Mouse (Mus musculus) CH12.LX (cell line): ENCODE results near the gene Prkca. TPM values are rescaled to one million over a fixed set of nuclear protein-coding genes. Genes with fewer than 3 reads are reported as not detected.

ENCODE experiments used
- DNase-seq: peaks from one replicate; pipeline ENCODE4 v3.0.0-alpha.2; 2013; ENCODE audit errors: extremely low read depth
- H3K27ac ChIP-seq: 2 replicates; pipeline ENCODE4 v1.5.1; 2012; ENCODE audit warnings: low read depth, mild to moderate bottlenecking, control low read depth, moderate library complexity; ENCODE audit not compliant: insufficient read depth
- H3K27me3 ChIP-seq: replicated peaks from 2 replicates; pipeline ENCODE3; 2012; ENCODE audit warnings: inconsistent platforms
- H3K36me3 ChIP-seq, 2 experiments: replicated peaks in 1 of 2; 2 replicates each; pipeline versions ENCODE3 to v1.6.1; 2012; ENCODE audit warnings: inconsistent platforms in 1 of 2, low read length in 1 of 2, mild to moderate bottlenecking in 1 of 2, mixed read lengths in 1 of 2, moderate library complexity in 1 of 2; ENCODE audit not compliant: control insufficient read depth in 1 of 2, insufficient read depth in 1 of 2
- H3K4me1 ChIP-seq, 2 experiments: 2 replicates each; pipeline ENCODE4 v1.6.1; 2012; ENCODE audit warnings: inconsistent platforms in 1 of 2, moderate library complexity in 1 of 2; ENCODE audit not compliant: insufficient read depth in 2 of 2, control insufficient read depth in 1 of 2
- H3K4me2 ChIP-seq: 2 replicates; pipeline ENCODE4 v1.6.1; 2012; ENCODE audit warnings: low read depth, mild to moderate bottlenecking, control low read depth; ENCODE audit not compliant: poor library complexity, insufficient read depth, severe bottlenecking
- H3K4me3 ChIP-seq, 3 experiments: fragments of 150-350 bp in 1 of 3; sonication (generic) in 1 of 3; replicated peaks in 1 of 3; 2 replicates each; pipeline versions ENCODE3 to v1.5.1; 2011 to 2012; ENCODE audit warnings: low read depth in 2 of 3, low read length in 2 of 3, mild to moderate bottlenecking in 2 of 3, moderate library complexity in 2 of 3, control low read depth in 1 of 3, improper control_type of control experiment in 1 of 3, inconsistent platforms in 1 of 3, mixed read lengths in 1 of 3; ENCODE audit not compliant: poor library complexity in 1 of 3
- H3K79me2 ChIP-seq: replicated peaks from 2 replicates; pipeline ENCODE4 v1.6.1; 2012; ENCODE audit warnings: mild to moderate bottlenecking, moderate library complexity; ENCODE audit not compliant: control insufficient read depth, poor library complexity, insufficient read depth, severe bottlenecking; ENCODE audit errors: extremely low read depth
- H3K9ac ChIP-seq: 2 replicates; pipeline ENCODE4 v1.6.1; 2012; ENCODE audit warnings: low read depth, mild to moderate bottlenecking, control low read depth, moderate library complexity; ENCODE audit not compliant: insufficient read depth
- H3K9me3 ChIP-seq: replicated peaks from 2 replicates; pipeline ENCODE3; 2012; ENCODE audit warnings: low read length, inconsistent platforms, mixed read lengths
- BHLHE40 ChIP-seq: IDR thresholded peaks from 2 replicates; pipeline ENCODE4 v1.6.1; 2011; ENCODE audit warnings: mild to moderate bottlenecking, low read depth, low read length, improper control_type of control experiment
- CHD1 ChIP-seq: IDR thresholded peaks from 2 replicates; pipeline ENCODE4 v1.6.1; 2012; ENCODE audit warnings: low read depth, low read length, improper control_type of control experiment, inconsistent platforms
- CHD2 ChIP-seq: IDR thresholded peaks from 2 replicates; pipeline ENCODE4 v1.6.1; 2011; ENCODE audit warnings: low read length, improper control_type of control experiment
- CTCF ChIP-seq, 2 experiments: IDR thresholded peaks in 1 of 2; conservative IDR thresholded peaks in 1 of 2; 2 replicates each; pipeline ENCODE4 v1.5.1; 2011 to 2012; ENCODE audit warnings: low read depth in 2 of 2, low read length in 2 of 2, improper control_type of control experiment in 1 of 2, inconsistent platforms in 1 of 2, mild to moderate bottlenecking in 1 of 2, moderate library complexity in 1 of 2
- E2F4 ChIP-seq: IDR thresholded peaks from 2 replicates; pipeline ENCODE4 v1.6.1; 2011; ENCODE audit warnings: low read depth, low read length, improper control_type of control experiment; ENCODE audit not compliant: insufficient replicate concordance
- ELF1 ChIP-seq: IDR thresholded peaks from 2 replicates; pipeline ENCODE4 v1.6.1; 2014; ENCODE audit warnings: low read depth, mild to moderate bottlenecking, inconsistent platforms, low read length, improper control_type of control experiment
- EP300 ChIP-seq: IDR thresholded peaks from 2 replicates; pipeline ENCODE4 v1.6.1; 2011; ENCODE audit warnings: low read length, improper control_type of control experiment
- ETS1 ChIP-seq: conservative IDR thresholded peaks from 2 replicates; pipeline ENCODE4 v1.6.1; 2012; ENCODE audit warnings: low read depth, mild to moderate bottlenecking, inconsistent platforms, low read length, improper control_type of control experiment, moderate library complexity
- GABPA ChIP-seq: IDR thresholded peaks from 2 replicates; pipeline ENCODE4 v1.6.1; 2012; ENCODE audit warnings: low read depth, low read length, improper control_type of control experiment, inconsistent platforms; ENCODE audit not compliant: insufficient replicate concordance
- HCFC1 ChIP-seq: IDR thresholded peaks from 2 replicates; pipeline ENCODE4 v1.6.1; 2012; ENCODE audit warnings: low read depth, mild to moderate bottlenecking, inconsistent platforms, low read length, improper control_type of control experiment
- IRF4 ChIP-seq: IDR thresholded peaks from 2 replicates; pipeline ENCODE4 v1.6.1; 2014; ENCODE audit warnings: low read depth, mild to moderate bottlenecking, inconsistent platforms, low read length, improper control_type of control experiment
- JUN ChIP-seq: IDR thresholded peaks from 2 replicates; pipeline ENCODE4 v1.6.1; 2011; ENCODE audit warnings: low read depth, mild to moderate bottlenecking, low read length, improper control_type of control experiment, moderate library complexity; ENCODE audit not compliant: insufficient read depth
- JUND ChIP-seq: conservative IDR thresholded peaks from 2 replicates; pipeline ENCODE4 v1.6.1; 2011; ENCODE audit warnings: low read depth, low read length, improper control_type of control experiment
- KAT2A ChIP-seq: IDR thresholded peaks from 2 replicates; pipeline ENCODE4 v1.6.1; 2012; ENCODE audit warnings: low read length, improper control_type of control experiment, inconsistent platforms; ENCODE audit not compliant: insufficient replicate concordance
- MAFK ChIP-seq: IDR thresholded peaks from 2 replicates; pipeline ENCODE4 v1.6.1; 2011; ENCODE audit warnings: low read length, improper control_type of control experiment; ENCODE audit not compliant: insufficient replicate concordance
- MAX ChIP-seq: IDR thresholded peaks from 2 replicates; pipeline ENCODE4 v1.6.1; 2011; ENCODE audit warnings: low read length, improper control_type of control experiment
- MAZ ChIP-seq: IDR thresholded peaks from 2 replicates; pipeline ENCODE4 v1.6.1; 2012; ENCODE audit warnings: low read depth, mild to moderate bottlenecking, inconsistent platforms, low read length, improper control_type of control experiment, moderate library complexity
- MEF2A ChIP-seq: IDR thresholded peaks from 2 replicates; pipeline ENCODE4 v1.6.1; 2014; ENCODE audit warnings: low read depth, mild to moderate bottlenecking, inconsistent platforms, low read length, improper control_type of control experiment, borderline replicate concordance
- MXI1 ChIP-seq: IDR thresholded peaks from 2 replicates; pipeline ENCODE4 v1.6.1; 2011; ENCODE audit warnings: mild to moderate bottlenecking, low read depth, low read length, improper control_type of control experiment
- MYC ChIP-seq: IDR thresholded peaks from 2 replicates; pipeline ENCODE4 v1.6.1; 2011; ENCODE audit warnings: low read depth, mild to moderate bottlenecking, improper control_type of control experiment, low read length
- NELFE ChIP-seq: IDR thresholded peaks from 2 replicates; pipeline ENCODE4 v1.6.1; 2011; ENCODE audit warnings: low read depth, low read length, improper control_type of control experiment
- NRF1 ChIP-seq: IDR thresholded peaks from 2 replicates; pipeline ENCODE4 v1.6.1; 2014; ENCODE audit warnings: low read depth, mild to moderate bottlenecking, inconsistent platforms, low read length, improper control_type of control experiment, moderate library complexity
- PAX5 ChIP-seq: IDR thresholded peaks from 2 replicates; pipeline ENCODE4 v1.6.1; 2012; ENCODE audit warnings: low read length, inconsistent platforms, mixed read lengths
- POLR2A ChIP-seq: IDR thresholded peaks from 2 replicates; pipeline ENCODE4 v1.6.1; 2011; ENCODE audit warnings: low read depth, mild to moderate bottlenecking, improper control_type of control experiment, low read length
- POLR2AphosphoS2 ChIP-seq: IDR thresholded peaks from 2 replicates; pipeline ENCODE4 v1.6.1; 2011; ENCODE audit warnings: low read depth, low read length, improper control_type of control experiment
- RAD21 ChIP-seq: IDR thresholded peaks from 2 replicates; pipeline ENCODE4 v1.6.1; 2011; ENCODE audit warnings: low read depth, mild to moderate bottlenecking, low read length, improper control_type of control experiment, moderate library complexity
- RCOR1 ChIP-seq: conservative IDR thresholded peaks from 2 replicates; pipeline ENCODE4 v1.6.1; 2012; ENCODE audit warnings: low read depth, mild to moderate bottlenecking, inconsistent platforms, low read length, improper control_type of control experiment
- SIN3A ChIP-seq: IDR thresholded peaks from 2 replicates; pipeline ENCODE4 v1.6.1; 2012; ENCODE audit warnings: low read length, improper control_type of control experiment, inconsistent platforms
- SMC3 ChIP-seq: IDR thresholded peaks from 2 replicates; pipeline ENCODE4 v1.6.1; 2011; ENCODE audit warnings: low read depth, low read length, improper control_type of control experiment
- TBP ChIP-seq: conservative IDR thresholded peaks from 2 replicates; pipeline ENCODE4 v1.6.1; 2011; ENCODE audit warnings: low read depth, low read length, improper control_type of control experiment
- TCF12 ChIP-seq: IDR thresholded peaks from 2 replicates; pipeline ENCODE4 v1.6.1; 2014; ENCODE audit warnings: low read depth, mild to moderate bottlenecking, inconsistent platforms, low read length, improper control_type of control experiment
- UBTF ChIP-seq: IDR thresholded peaks from 2 replicates; pipeline ENCODE4 v1.6.1; 2012; ENCODE audit warnings: low read depth, mild to moderate bottlenecking, inconsistent platforms, low read length, improper control_type of control experiment, moderate library complexity
- USF1 ChIP-seq: IDR thresholded peaks from 2 replicates; pipeline ENCODE4 v1.6.1; 2014; ENCODE audit warnings: low read depth, mild to moderate bottlenecking, inconsistent platforms, low read length, improper control_type of control experiment
- USF2 ChIP-seq: conservative IDR thresholded peaks from 2 replicates; pipeline ENCODE4 v1.6.1; 2011; ENCODE audit warnings: low read depth, low read length, improper control_type of control experiment
- ZC3H11A ChIP-seq: IDR thresholded peaks from 2 replicates; pipeline ENCODE4 v1.6.1; 2012; ENCODE audit warnings: low read depth, mild to moderate bottlenecking, inconsistent platforms, low read length, improper control_type of control experiment
- ZKSCAN1 ChIP-seq: IDR thresholded peaks from 2 replicates; pipeline ENCODE4 v1.6.1; 2012; ENCODE audit warnings: low read depth, inconsistent platforms, low read length, improper control_type of control experiment, borderline replicate concordance
- ZMIZ1 ChIP-seq: IDR thresholded peaks from 2 replicates; pipeline ENCODE4 v1.6.1; 2012; ENCODE audit warnings: low read depth, mild to moderate bottlenecking, inconsistent platforms, low read length, improper control_type of control experiment
- ZNF384 ChIP-seq: IDR thresholded peaks from 2 replicates; pipeline ENCODE4 v1.6.1; 2012; ENCODE audit warnings: low read depth, low read length, improper control_type of control experiment, inconsistent platforms
- dilution Hi-C: fragments of 300-500 bp; cut with MboI; formaldehyde crosslinking; loops from 2 replicates; pipeline ENCODE4 v1.14.3; 2020; ENCODE audit warnings: low sequenced_read_pairs; ENCODE audit not compliant: extremely low pct_unique_long_range_greater_than_20kb, extremely low pct_ligation_motif_present
- in situ Hi-C: fragments of 300-500 bp; cut with MboI; formaldehyde crosslinking; loops from 3 replicates; pipeline ENCODE4 v1.14.3; 2019; ENCODE audit warnings: low sequenced_read_pairs, low pct_ligation_motif_present, low pct_unique_long_range_greater_than_20kb, mixed read lengths
- polyA plus RNA-seq: library from polyadenylated mRNA; unstranded; fragments of >175 nt; gene quantifications from 2 replicates; pipeline ENCODE4 v1.2.1, GENCODE M21; 2012; ENCODE audit warnings: low read depth; ENCODE audit not compliant: insufficient read length
- total RNA-seq, 2 experiments: library from RNA; depleted of rRNA; stranded (reverse); fragments of 300-350 nt in 1 of 2; fragments of >200 nt in 1 of 2; gene quantifications; 2 replicates each; pipeline ENCODE4 v1.2.3; 2012 to 2014

Gene Prkca
- total and polyA plus RNA-seq, 3 experiments, result 40.0 to 107 (median 43.7) TPM

- dilution Hi-C loops, result no loop called here
- peak; percentile 97 for DNase-seq
Measured at GRCm38 (mm10) chr11:108153997-108154841, 189.5 kb downstream of the Prkca start.

GRCm38 (mm10) chr11:108152591-108152990, 191.1 kb downstream of the Prkca start:
- Histone ChIP-seq H3K4me1 (peaks cover 48 to 97% of the 10 kb centered on the region in 2 experiments), H3K9me3 (no peaks in the 10 kb centered on the region), H3K4me3 (peak overlapping the region in 1 of 3 experiments; percentile 34), H3K27me3 (no peaks in the 10 kb centered on the region), H3K27ac (peak overlapping the region; percentile 83), H3K9ac (no peak overlapping the region), H3K36me3 (peaks cover 0 to 25% of the 10 kb centered on the region in 2 experiments), H3K79me2 (peaks cover 12% of the 10 kb centered on the region), H3K4me2 (no peak overlapping the region)
- dilution Hi-C loops, result no loop called here
- TF ChIP-seq ZNF384 (no peak), ETS1 (peak; percentile 26; the same call in 1 of the 2 replicates)
- in situ Hi-C loops, result no loop called here
- DNase-seq, result no peak

More at GRCm38 (mm10) chr11:108153997-108154841, 189.5 kb downstream of the Prkca start:
- Histone ChIP-seq H3K36me3 (peaks cover 5 to 36% of the 10 kb centered on the region in 2 experiments), H3K4me2 (peak overlapping the region; percentile 42), H3K79me2 (peaks cover 16% of the 10 kb centered on the region), H3K9ac (peak overlapping the region; percentile 59), H3K9me3 (peaks cover 10% of the 10 kb centered on the region), H3K27ac (peak overlapping the region; percentile 83), H3K4me1 (peaks cover 51 to 91% of the 10 kb centered on the region in 2 experiments), H3K27me3 (no peaks in the 10 kb centered on the region), H3K4me3 (no peak overlapping the region)
- TF ChIP-seq USF2 (no peak), ETS1 (peak; percentile 99), CHD1 (peak; percentile 95), MAFK (peak; percentile 55), SIN3A (peak; percentile 90), RCOR1 (peak; percentile 84; the same call in 1 of the 2 replicates), TCF12 (peak; percentile 97), GABPA (no peak), CTCF (conservative IDR thresholded peaks at IDR 0.05 in 1 of 2, IDR thresholded peaks at IDR 0.05 in 1 of 2; ENCODE audit: low read depth in 2 of 2, low read length in 2 of 2) (no peak), MXI1 (0 out of 2 replicates have a peak, but pooled peaks have one; percentile 26), NELFE (peak; percentile 59; the same call in 1 of the 2 replicates), TBP (0 out of 2 replicates have a peak, but pooled peaks have one; percentile 36), HCFC1 (peak; percentile 56), RAD21 (no peak; the same call in none of the 2 replicates), ZKSCAN1 (no peak), KAT2A (0 out of 2 replicates have a peak, but pooled peaks have one; percentile 60), BHLHE40 (peak; percentile 98), MYC (0 out of 2 replicates have a peak, but pooled peaks have one; percentile 11), USF1 (no peak), MAX (peak; percentile 79), ELF1 (peak; percentile 95), ZMIZ1 (no peak; the same call in 1 of the 2 replicates), NRF1 (peak; percentile 34; the same call in 1 of the 2 replicates), EP300 (peak; percentile 93), JUND (peak; percentile 64), SMC3 (peak; percentile 31), ZNF384 (peak; percentile 34; the same call in 1 of the 2 replicates), POLR2AphosphoS2 (peak; percentile 79), PAX5 (no peak), UBTF (no peak), IRF4 (peak; percentile 84), JUN (peak; percentile 81), MAZ (peak; percentile 84), MEF2A (peak; percentile 100), E2F4 (0 out of 2 replicates have a peak, but pooled peaks have one; percentile 17), POLR2A (peak; percentile 33), ZC3H11A (no peak), CHD2 (peak; percentile 76)
- in situ Hi-C loops, result no loop called here
